Mouse (Mus musculus) layer of hippocampus, postnatal 36 days (tissue): ENCODE measurements around the gene Adamts13. TPM values are rescaled to one million over a fixed set of nuclear protein-coding genes. Genes with fewer than 3 reads are reported as not detected.

Experiments used
- DNase-seq, 2 experiments: peaks; one replicate each; pipeline ENCODE4 v3.0.0; 2022
- total RNA-seq, 2 experiments: library from RNA; stranded (reverse); gene quantifications; 2 replicates each; pipeline ENCODE4 v1.2.3; 2021

Gene Adamts13
- total RNA-seq: 1 to 10 TPM in 1 of 2 experiments, under 1 TPM in 1; 0.71 to 1.7 TPM

DNA sequence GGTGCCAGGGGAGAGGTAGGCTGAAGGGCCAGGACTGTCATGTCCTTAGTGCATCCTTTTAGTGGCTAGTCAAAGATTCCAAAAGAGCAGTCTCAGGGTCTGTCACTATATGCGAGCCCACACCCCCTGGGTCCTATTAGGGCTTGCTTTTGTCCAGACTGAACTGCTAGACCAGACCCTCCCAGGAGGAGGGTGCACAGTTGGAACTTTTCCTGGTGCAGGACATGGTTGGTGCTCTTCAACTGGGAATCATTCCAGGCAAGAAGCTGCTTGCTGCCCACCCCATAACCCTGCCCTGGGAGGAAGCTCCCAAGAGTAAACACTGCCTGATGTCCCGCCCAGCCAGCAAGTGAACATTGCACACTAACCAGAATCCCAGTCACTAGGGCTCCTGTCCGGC lies at the start of gene Adamts13:
Adamts13 (plus strand) TSS at position 301 of the 400 bp plus-strand sequence.
- no peak for DNase-seq

DNA sequence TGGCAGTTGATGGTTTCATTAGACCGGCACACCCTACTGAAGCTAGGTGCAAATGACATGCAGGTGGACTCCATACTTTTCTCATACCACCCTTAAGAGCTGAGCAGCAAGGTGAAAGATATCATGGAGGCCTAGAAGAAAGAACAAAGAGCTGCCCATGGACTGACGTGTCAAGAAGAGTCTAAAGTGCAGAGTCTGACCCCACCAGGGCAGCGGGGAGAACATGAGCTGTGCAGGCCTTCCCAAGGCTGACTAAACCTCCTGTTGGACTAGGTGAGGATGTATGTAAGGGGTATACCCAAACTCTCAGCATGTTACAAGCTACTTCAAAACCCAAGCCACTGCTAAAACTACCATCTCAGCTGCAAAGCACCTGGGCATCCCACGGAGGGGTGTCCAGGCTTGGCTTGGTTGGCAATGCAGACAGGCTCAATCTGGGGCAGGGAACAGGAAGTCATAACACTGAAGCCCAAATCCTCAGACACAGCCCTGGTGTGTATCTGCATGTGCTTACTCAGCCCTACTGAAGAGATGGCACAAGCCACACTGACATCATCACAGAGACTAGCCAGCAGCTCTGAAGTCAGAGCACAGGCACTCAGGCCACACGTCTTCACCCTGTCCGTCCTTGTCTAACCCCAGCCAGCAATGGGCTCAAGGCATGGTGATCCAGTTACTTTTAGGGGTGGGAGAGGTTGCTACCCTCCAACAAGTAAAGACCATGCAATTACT lies 45.3 kb upstream of the Adamts13 start:
- DNase-seq: no peak

GRCm38 (mm10) chr2:26930390-26930789 lies 42.8 kb upstream of the Adamts13 start:
- peak in 1 of 2 experiments; percentile 35 for DNase-seq

DNA sequence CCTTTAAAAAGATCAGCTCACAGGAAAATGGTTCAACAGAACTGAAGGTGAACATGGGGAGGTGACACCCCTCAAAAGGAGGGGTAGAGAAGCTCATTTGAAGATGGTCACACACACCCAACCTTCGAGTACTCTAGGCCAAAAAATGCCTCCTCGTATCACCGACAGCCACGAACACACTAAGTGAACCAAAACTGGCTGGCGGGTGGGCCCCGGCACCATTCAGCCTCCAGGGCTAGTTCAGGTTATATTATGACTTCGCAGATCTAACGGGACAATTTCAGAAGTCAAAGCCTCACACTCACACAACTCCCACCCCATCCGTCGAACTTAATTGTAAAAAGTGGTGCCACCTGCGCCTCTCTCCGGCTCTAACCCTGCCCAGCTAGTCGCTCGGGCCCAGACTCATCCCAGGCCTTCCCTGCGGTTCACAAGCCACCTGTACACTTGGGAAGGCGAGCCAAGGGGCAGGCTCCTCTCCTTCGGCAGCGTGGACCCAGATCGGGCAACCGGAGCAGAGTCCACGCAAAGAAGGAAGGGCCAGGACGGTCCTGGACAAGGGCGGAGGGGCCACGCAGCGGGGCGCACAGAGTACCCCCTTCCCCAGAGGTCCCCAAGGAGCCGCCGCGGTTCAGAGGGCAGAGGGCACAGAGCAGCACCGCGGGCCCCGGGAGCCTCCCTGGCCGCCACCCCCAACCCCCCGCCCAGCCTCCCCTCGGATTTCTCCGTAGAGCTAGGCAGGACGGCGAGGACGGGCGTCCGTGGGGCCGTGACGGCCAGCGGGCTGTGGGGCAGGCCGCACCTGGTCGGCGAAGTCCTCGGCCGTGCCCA lies 40.5 kb upstream of the Adamts13 start:
- DNase-seq: no peak

GRCm38 (mm10) chr2:26933304-26934055 lies 39.7 kb upstream of the Adamts13 start, which contains the start of the genes Surf4 and Stkld1:
Gene Surf4 (minus strand): TSS chr2:26933928.
Gene Stkld1 (plus strand): TSS chr2:26934047.
- peak; percentile 90 to 91 for DNase-seq

DNA sequence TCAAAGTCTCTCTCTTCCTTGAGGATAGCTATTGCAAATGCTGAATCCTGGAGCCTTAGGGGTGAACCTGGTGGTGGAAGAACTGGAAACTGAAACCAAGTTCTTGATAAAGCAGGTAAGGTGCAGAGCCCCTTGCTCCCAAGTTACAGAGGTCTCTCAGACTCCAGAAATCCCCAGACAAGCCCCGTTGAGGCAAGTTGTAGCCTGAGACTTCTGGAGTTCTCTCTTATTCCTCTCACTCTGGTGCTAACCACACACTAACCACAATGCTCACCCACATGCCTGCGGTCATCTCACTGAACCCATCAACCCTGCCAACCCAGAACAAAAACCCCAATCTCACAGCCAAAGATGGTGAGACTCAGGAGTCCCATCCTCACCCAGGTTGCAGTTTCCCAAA lies 37.9 kb upstream of the Adamts13 start:
- DNase-seq: no peak

- DNase-seq: no peak
These were observed 36.8 kb upstream of the Adamts13 start for GRCm38 (mm10) chr2:26936425-26936824.

- DNase-seq: no peak
These were observed 31.7 kb upstream of the Adamts13 start for GRCm38 (mm10) chr2:26941539-26941938.

DNA sequence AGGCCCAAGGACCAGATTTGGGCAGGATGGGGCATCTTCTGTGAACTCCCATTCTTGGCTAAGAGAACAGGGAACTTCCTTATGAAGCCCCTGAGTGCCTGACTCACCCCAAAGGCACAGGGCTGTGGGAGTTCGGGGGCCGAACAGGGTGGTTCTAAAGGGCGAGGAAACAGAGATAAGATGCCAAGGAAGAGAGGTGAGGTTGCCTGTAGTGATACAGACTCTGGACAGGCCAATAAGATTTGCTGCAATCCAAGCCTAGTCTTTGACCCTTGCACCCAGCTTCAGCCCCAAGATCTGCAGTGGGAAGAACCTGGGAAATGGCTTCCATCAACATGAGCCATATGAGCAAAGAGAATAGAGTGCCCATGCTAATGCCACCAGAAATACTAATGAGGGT lies 30.0 kb upstream of the Adamts13 start:
- no peak for DNase-seq

- no peak for DNase-seq
These were observed 22.8 kb upstream of the Adamts13 start for GRCm38 (mm10) chr2:26950411-26950810.

DNA sequence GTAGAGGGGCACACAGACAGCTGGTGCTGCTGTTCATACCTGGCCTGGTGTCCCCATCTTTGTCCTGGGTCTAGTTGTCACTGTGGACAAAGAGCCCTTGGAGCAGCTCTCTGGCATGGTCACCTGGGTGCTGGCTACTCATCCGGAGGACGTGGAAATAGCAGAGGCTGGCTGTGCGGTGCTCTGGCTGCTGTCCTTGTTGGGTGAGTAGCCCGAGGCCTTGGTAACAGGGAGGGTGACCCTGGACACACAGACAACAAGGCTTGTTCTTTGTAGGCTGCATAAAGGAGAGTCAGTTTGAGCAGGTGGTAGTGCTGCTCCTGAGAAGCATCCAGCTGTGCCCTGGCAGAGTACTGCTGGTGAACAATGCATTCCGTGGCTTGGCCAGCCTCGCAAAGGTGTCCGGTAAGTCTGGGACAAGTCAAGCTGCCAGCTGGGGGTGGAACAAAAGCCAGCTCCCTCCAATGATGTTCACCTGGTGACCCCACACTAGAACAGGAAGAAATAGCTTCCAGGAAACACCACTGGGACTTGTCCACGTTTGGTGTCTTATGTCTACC lies 21.8 kb upstream of the Adamts13 start:
- no peak for DNase-seq

GRCm38 (mm10) chr2:26952193-26952592 lies 21.0 kb upstream of the Adamts13 start:
- DNase-seq: no peak

- DNase-seq: no peak
These were observed 20.4 kb upstream of the Adamts13 start for GRCm38 (mm10) chr2:26952866-26953265.

GRCm38 (mm10) chr2:26954735-26955395 lies 18.4 kb upstream of the Adamts13 start:
- no peak for DNase-seq

- DNase-seq: no peak
These were observed 16.3 kb upstream of the Adamts13 start for GRCm38 (mm10) chr2:26956811-26957487.

- no peak for DNase-seq
These were observed 15.7 kb upstream of the Adamts13 start for GRCm38 (mm10) chr2:26957488-26957859.

DNA sequence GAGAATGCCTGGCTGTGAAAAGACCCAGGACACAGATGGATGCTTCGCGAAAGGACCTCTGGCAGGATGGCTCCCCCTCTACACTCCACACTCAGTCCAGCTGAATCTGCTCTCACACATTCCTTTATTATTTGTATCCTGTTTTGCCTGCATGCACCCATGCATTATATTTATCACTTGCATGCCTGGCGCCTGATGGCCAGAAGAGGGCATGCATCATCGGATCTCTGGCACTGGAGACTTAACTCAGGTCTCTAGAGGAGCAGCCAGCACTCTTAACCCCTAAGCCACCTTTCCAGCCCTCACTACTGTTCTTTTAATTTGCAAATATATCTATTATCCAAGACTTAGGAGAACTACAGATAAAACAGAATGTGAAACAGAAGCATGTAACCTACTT lies 12.5 kb upstream of the Adamts13 start:
- no peak for DNase-seq

DNA sequence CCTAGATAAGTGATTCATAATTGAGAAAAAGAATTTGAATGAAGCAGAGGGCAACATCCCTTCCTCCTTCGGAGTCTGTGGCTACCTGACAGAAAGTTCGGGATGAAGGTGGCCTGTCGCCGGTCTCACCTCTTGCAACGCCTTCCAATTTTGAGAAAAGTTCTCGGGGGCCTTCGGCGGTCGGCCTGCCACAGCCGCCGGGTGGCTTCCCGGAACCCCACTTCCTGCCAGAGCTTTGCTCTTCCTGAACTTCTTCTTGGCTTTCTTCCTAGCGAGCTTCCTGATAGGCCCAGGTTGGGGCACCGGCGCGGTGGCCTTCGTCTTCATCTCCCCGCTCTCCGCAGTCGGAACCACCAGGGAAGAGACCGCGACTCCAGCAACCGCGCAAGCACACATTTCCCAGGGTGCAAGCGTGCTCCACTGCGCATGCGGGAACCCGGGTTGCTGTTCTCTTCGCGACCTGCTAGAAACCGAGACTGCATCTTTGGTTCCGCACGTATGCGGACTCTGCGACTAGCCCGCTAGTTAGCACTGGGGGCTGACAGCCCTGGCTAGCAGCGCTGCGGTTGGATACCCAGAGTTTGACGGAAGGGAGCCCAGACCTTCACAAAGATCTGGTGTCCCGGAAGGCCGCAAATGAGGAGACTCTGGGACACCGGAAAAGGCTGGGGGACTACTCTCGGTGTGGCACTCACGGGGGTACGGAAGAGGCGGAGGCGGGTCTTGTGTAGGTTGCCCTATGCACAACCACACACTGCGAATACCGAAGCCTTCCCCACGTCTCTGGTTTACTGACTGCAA lies 9.1 kb upstream of the Adamts13 start, which contains the start of gene Rexo4:
Rexo4 (minus strand) TSS at position 464 of the 801 bp plus-strand sequence.
- DNase-seq: peak; percentile 93 to 94

DNA sequence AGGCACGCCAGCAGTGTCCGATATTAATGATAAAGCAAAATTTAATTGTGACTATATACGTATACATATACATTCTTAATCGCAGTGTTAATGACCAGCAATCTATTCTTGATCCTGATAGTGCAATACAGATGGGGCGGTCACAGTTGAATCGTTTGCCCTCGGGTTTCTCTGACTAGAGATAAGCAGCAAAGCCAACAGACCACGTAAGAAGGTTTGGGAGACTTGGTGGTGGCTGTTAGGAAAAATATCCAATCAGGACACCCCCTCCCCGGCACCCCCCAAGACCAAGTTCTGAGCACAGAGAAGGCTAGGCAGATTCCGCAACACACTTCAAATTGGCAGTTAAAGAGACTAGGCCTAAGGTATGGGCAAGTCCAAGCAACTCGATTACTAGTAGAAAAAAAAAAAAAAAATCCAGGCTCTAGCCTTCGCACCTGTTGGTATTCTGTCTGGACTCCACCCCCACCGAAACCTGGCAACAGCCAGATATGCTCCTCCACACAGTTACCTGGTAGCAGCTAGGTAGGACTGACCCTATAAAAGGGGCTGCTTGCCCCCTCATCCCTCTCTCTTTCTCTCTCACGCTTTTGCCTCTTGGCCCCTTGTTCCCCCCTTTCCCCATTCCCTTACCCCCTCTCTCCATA lies 8.4 kb upstream of the Adamts13 start:
- no peak for DNase-seq

GRCm38 (mm10) chr2:26967262-26967661 lies 6.0 kb upstream of the Adamts13 start:
- no peak for DNase-seq
